16 mouse cellular contexts compared by ENCODE assay signal in the genomic region with DNA sequence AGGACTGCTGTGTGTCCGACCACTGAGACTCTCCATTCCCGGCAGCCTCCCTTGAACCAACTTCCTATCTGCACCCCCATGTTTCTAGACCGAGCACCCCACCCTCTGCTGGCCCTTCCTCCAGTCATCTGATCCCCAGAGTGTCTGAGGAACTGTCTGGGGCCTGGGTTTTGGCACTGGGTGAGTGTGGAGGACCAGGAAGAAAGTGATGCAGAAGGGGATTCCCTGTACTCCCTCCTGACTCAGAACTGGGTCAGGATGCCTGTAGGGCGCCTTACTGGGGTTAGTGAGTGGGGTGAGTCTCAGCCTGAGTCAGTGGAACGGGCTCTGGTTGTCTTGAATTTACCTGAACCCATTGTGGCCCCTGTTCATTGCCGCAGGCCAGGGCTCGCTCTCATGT. TPM values are rescaled to one million over a fixed set of nuclear protein-coding genes. Genes with fewer than 3 reads are reported as not detected.
A peak's percentile ranks its signal among the peaks of the same experiment; 100 is the strongest.
DNase-seq lines count a peak whose midpoint lies in the region; ATAC-seq and TF ChIP-seq lines count a peak whose summit lies in the region.
"Had no signal": no experiment of that assay in that cellular context is flagged by ENCODE, and none has a peak within 500 bp of the region (broad histone marks: within the 10 kb centered on the region; RNA-seq: fewer than 3 reads in every experiment).

No protein-coding gene starts in this region.

- no peak for TF ChIP-seq CTCF in gastrocnemius, adult 2 months (IDR thresholded peaks at IDR 0.05)
- no peak for TF ChIP-seq CTCF in kidney, adult 2 months (conservative IDR thresholded peaks at IDR 0.05; ENCODE audit: insufficient read depth, insufficient read length, low read depth, low read length)
- TF ChIP-seq CTCF in ES-Bruce4 (IDR thresholded peaks at IDR 0.05; ENCODE audit: low read depth, low read length), result no peak
- TF ChIP-seq CTCF in intestine, postnatal 0 days (IDR thresholded peaks at IDR 0.05; ENCODE audit: low read depth), result no peak
- TF ChIP-seq CTCF in midbrain, postnatal 0 days (IDR thresholded peaks at IDR 0.05), result no peak

- intact Hi-C loops in gastrocnemius, adult 2 months (cut with DNase I), result no loop called here
- intact Hi-C loops in gastrocnemius, postnatal 36 days (cut with DNase I), result no loop called here

- peaks cover 13% of the 10 kb centered on the region for H3K4me1 ChIP-seq in kidney, embryonic 16.5 days (ENCODE audit: insufficient read depth, low read length)
- peaks cover 10% of the 10 kb centered on the region for H3K4me1 ChIP-seq in kidney, adult 2 months (ENCODE audit: control insufficient read depth, insufficient read depth, low read length)
- peaks cover 22% of the 10 kb centered on the region for H3K4me1 ChIP-seq in ES-Bruce4 (ENCODE audit: control insufficient read depth, insufficient read depth, low read length)
- H3K4me1 ChIP-seq in intestine, postnatal 0 days (replicated peaks; ENCODE audit: control insufficient read depth, insufficient read depth, low read length), result peaks cover 3% of the 10 kb centered on the region; the same call in 1 of the 2 replicates
- 0 out of 2 replicates have a peak, but pooled peaks cover 5% of the 10 kb centered on the region for H3K4me1 ChIP-seq in midbrain, postnatal 0 days (ENCODE audit: insufficient read depth, low read length)
- H3K4me1 ChIP-seq: limb, embryonic 12.5 days had no signal

- H3K4me3 ChIP-seq in gastrocnemius, adult 2 months, result peak overlapping the region; percentile 59
- no peak overlapping the region for H3K4me3 ChIP-seq in kidney, embryonic 16.5 days (ENCODE audit: low read length)
- no peak overlapping the region for H3K4me3 ChIP-seq in kidney, adult 2 months (ENCODE audit: insufficient read depth, low read depth, low read length)
- no peak overlapping the region for H3K4me3 ChIP-seq in ES-Bruce4 (ENCODE audit: low read depth, low read length)
- no peak overlapping the region for H3K4me3 ChIP-seq in intestine, postnatal 0 days (ENCODE audit: low read depth, low read length)
- no peak overlapping the region for H3K4me3 ChIP-seq in midbrain, postnatal 0 days (ENCODE audit: low read depth, low read length)
- H3K4me3 ChIP-seq: embryonic facial prominence, embryonic 12.5 days; hindbrain, embryonic 12.5 days; kidney, embryonic 15.5 days; limb, embryonic 12.5 days had no signal

- no peaks in the 10 kb centered on the region for H3K27me3 ChIP-seq in kidney, embryonic 16.5 days (ENCODE audit: insufficient read depth, low read length)
- H3K27me3 ChIP-seq in kidney, adult 2 months (replicated peaks; ENCODE audit: control insufficient read depth, insufficient read depth, low read length), result no peaks in the 10 kb centered on the region
- no peaks in the 10 kb centered on the region for H3K27me3 ChIP-seq in ES-Bruce4 (ENCODE audit: control insufficient read depth, insufficient read depth, low read length, poor library complexity, severe bottlenecking)
- no peaks in the 10 kb centered on the region for H3K27me3 ChIP-seq in intestine, postnatal 0 days (replicated peaks; ENCODE audit: control insufficient read depth, insufficient read depth, low read length)
- no peaks in the 10 kb centered on the region for H3K27me3 ChIP-seq in midbrain, postnatal 0 days (ENCODE audit: insufficient read depth, low read length)
- H3K27me3 ChIP-seq: embryonic facial prominence, embryonic 12.5 days; hindbrain, embryonic 12.5 days; kidney, embryonic 15.5 days; limb, embryonic 12.5 days had no signal

- WGBS in kidney, embryonic 16.5 days, result 87% methylated on average over 7 of the region's 7 CpGs
- 77% methylated on average over 7 of the region's 7 CpGs for WGBS in kidney, adult 2 months
- 69% methylated on average over 7 of the region's 7 CpGs for WGBS in intestine, postnatal 0 days
- WGBS in midbrain, postnatal 0 days, result 94% methylated on average over 7 of the region's 7 CpGs

- no peak for TF ChIP-seq EP300 in ES-Bruce4 (IDR thresholded peaks at IDR 0.05; ENCODE audit: insufficient read depth, low read depth, low read length)

- H3K9ac ChIP-seq in kidney, embryonic 16.5 days (replicated peaks; ENCODE audit: low read length), result 0 out of 2 replicates have a peak overlapping the region, but pooled peaks have one; percentile 4
- H3K9ac ChIP-seq in ES-Bruce4 (ENCODE audit: low read depth, poor library complexity, severe bottlenecking), result no peak overlapping the region
- no peak overlapping the region for H3K9ac ChIP-seq in intestine, postnatal 0 days (ENCODE audit: low read depth, low read length)
- no peak overlapping the region for H3K9ac ChIP-seq in midbrain, postnatal 0 days (replicated peaks; ENCODE audit: low read length, poor library complexity, severe bottlenecking)
- H3K9ac ChIP-seq: embryonic facial prominence, embryonic 12.5 days; kidney, embryonic 15.5 days; limb, embryonic 12.5 days had no signal

- H3K36me3 ChIP-seq in kidney, embryonic 16.5 days (ENCODE audit: insufficient read depth, low read length), result peaks cover 26% of the 10 kb centered on the region
- no peaks in the 10 kb centered on the region for H3K36me3 ChIP-seq in kidney, adult 2 months (ENCODE audit: control insufficient read depth, insufficient read depth, low read length)
- H3K36me3 ChIP-seq in ES-Bruce4 (ENCODE audit: control insufficient read depth, insufficient read depth, low read length, poor library complexity, severe bottlenecking), result peaks cover 36% of the 10 kb centered on the region
- peaks cover 41% of the 10 kb centered on the region for H3K36me3 ChIP-seq in intestine, postnatal 0 days (ENCODE audit: control insufficient read depth, insufficient read depth)
- H3K36me3 ChIP-seq in midbrain, postnatal 0 days (ENCODE audit: insufficient read depth, low read length), result peaks cover 76% of the 10 kb centered on the region

- peak overlapping the region; percentile 97 for H3K27ac ChIP-seq in gastrocnemius, adult 2 months
- H3K27ac ChIP-seq in kidney, embryonic 16.5 days (ENCODE audit: low read length), result no peak overlapping the region
- no peak overlapping the region for H3K27ac ChIP-seq in kidney, adult 2 months (ENCODE audit: insufficient read depth, low read depth, low read length)
- H3K27ac ChIP-seq in ES-Bruce4 (ENCODE audit: insufficient read depth, low read length), result peak overlapping the region; percentile 1; the same call in 1 of the 2 replicates
- 0 out of 2 replicates have a peak overlapping the region, but pooled peaks have one; percentile 41 for H3K27ac ChIP-seq in intestine, postnatal 0 days (ENCODE audit: low read depth, low read length)
- no peak overlapping the region for H3K27ac ChIP-seq in midbrain, postnatal 0 days (ENCODE audit: low read depth, low read length)
- H3K27ac ChIP-seq: embryonic facial prominence, embryonic 12.5 days; hindbrain, embryonic 12.5 days; kidney, embryonic 15.5 days; limb, embryonic 12.5 days had no signal

- no peak for TF ChIP-seq POLR2A in kidney, adult 2 months (IDR thresholded peaks at IDR 0.05; ENCODE audit: low read depth, low read length)
- TF ChIP-seq POLR2A in ES-Bruce4 (IDR thresholded peaks at IDR 0.05; ENCODE audit: insufficient read depth, low read length), result no peak

- no peak for ATAC-seq in kidney, embryonic 16.5 days (ENCODE audit: low FRiP score, low TSS enrichment)
- no peak for ATAC-seq in intestine, postnatal 0 days
- no peak for ATAC-seq in midbrain, postnatal 0 days (ENCODE audit: low FRiP score)
- ATAC-seq: forebrain, embryonic 14.5 days had no signal

- H3K9me3 ChIP-seq in kidney, embryonic 16.5 days (ENCODE audit: low read length), result no peaks in the 10 kb centered on the region
- H3K9me3 ChIP-seq in ES-Bruce4 (replicated peaks; ENCODE audit: control insufficient read depth, insufficient read depth, low read length, poor library complexity, severe bottlenecking), result no peaks in the 10 kb centered on the region
- H3K9me3 ChIP-seq in intestine, postnatal 0 days (ENCODE audit: control insufficient read depth), result no peaks in the 10 kb centered on the region
- H3K9me3 ChIP-seq in midbrain, postnatal 0 days (ENCODE audit: low read length), result no peaks in the 10 kb centered on the region
- H3K9me3 ChIP-seq: embryonic facial prominence, embryonic 12.5 days; hindbrain, embryonic 12.5 days; kidney, embryonic 15.5 days; limb, embryonic 12.5 days had no signal

- DNase-seq in gastrocnemius, adult 2 months, result peak; percentile 28
- DNase-seq in gastrocnemius, postnatal 36 days, result no peak
- no peak for DNase-seq in kidney, adult 2 months
- DNase-seq in midbrain, postnatal 0 days (ENCODE audit: low spot score), result no peak
- no peak for DNase-seq in adrenal gland, postnatal 25 days
- DNase-seq: cerebellum, postnatal 10 days; thymus, adult 18-20 months had no signal

- H3K4me2 ChIP-seq in kidney, embryonic 16.5 days (replicated peaks; ENCODE audit: low read depth, low read length), result no peak overlapping the region
- no peak overlapping the region for H3K4me2 ChIP-seq in intestine, postnatal 0 days (replicated peaks; ENCODE audit: low read depth)
- no peak overlapping the region for H3K4me2 ChIP-seq in midbrain, postnatal 0 days (ENCODE audit: low read depth, low read length, poor library complexity, severe bottlenecking)
- H3K4me2 ChIP-seq: embryonic facial prominence, embryonic 12.5 days; hindbrain, embryonic 12.5 days; kidney, embryonic 15.5 days; limb, embryonic 12.5 days; midbrain, embryonic 11.5 days had no signal

RNA-seq across cellular contexts. Expression of a gene that starts 28.6 kb away (rescaled TPM):
- 10 to 100 TPM; 48.4 to 54.4 TPM for total RNA-seq in gastrocnemius, adult 2 months (2021)
- 10 to 100 TPM; 40.0 to 44.8 TPM for total RNA-seq in gastrocnemius, postnatal 36 days (2021)
- polyA plus RNA-seq in kidney, embryonic 16.5 days (2015; fragmentation: Nextera tagmentation; extraction: Ambion mirVana), result 10.9 and 11.3 TPM in 2 replicates
- 35.8 and 40.8 TPM in 2 replicates for polyA plus RNA-seq in kidney, adult 2 months (2012; rRNA removed)
- 37.6 and 42.4 TPM in 2 replicates for polyA plus RNA-seq in ES-Bruce4 (2011; ENCODE audit: insufficient read depth, insufficient read length, low read depth, missing spikeins)
- 8.0 and 9.6 TPM in 2 replicates for polyA plus RNA-seq in intestine, postnatal 0 days (2015; fragmentation: Nextera tagmentation; extraction: Ambion mirVana)
- 69.1 and 81.7 TPM in 2 replicates for total RNA-seq in midbrain, postnatal 0 days (2014; rRNA removed)
- 15.7 and 16.5 TPM in 2 replicates for polyA plus RNA-seq in midbrain, postnatal 0 days (2015; fragmentation: Nextera tagmentation; extraction: Ambion mirVana)
- 34.8 and 52.2 TPM in 2 replicates for total RNA-seq in adrenal gland, postnatal 25 days (2021)

Comparison
In these comparisons a context has a peak if more than half of its experiments do, and no peak if none do; other contexts are left out.
1. H3K27ac ChIP-seq: peak in gastrocnemius, adult 2 months (single experiment), ES-Bruce4 (single experiment) and intestine, postnatal 0 days (single experiment); none in kidney, embryonic 16.5 days (single experiment), kidney, adult 2 months (single experiment) and midbrain, postnatal 0 days (single experiment).